Mouse (Mus musculus) midbrain, postnatal 0 days (tissue): Measurements from ENCODE around the gene Gm20388. TPM values are rescaled to one million over a fixed set of nuclear protein-coding genes. Genes with fewer than 3 reads are reported as not detected.

Source experiments
- ATAC-seq: fragments of 200-750 bp; cut with Nextera tagmentation; 2 replicates; pipeline ENCODE4 v1.8.0; 2017; ENCODE audit warnings: moderate number of reproducible peaks, mild to moderate bottlenecking, moderate TSS enrichment, moderate library complexity; ENCODE audit not compliant: low FRiP score
- DNase-seq: peaks from one replicate; pipeline ENCODE4 v3.0.0-alpha.2; 2015; ENCODE audit warnings: low spot score
- H3K27ac ChIP-seq: fragments of 300-500 bp; sonication (generic); 2 replicates; pipeline ENCODE4 v1.5.1; 2014; ENCODE audit warnings: low read depth, mild to moderate bottlenecking, low read length, mixed read lengths
- H3K27me3 ChIP-seq: fragments of 300-500 bp; sonication (generic); 2 replicates; pipeline ENCODE4 v1.6.1; 2014; ENCODE audit warnings: low read length, control low read depth, mixed read lengths; ENCODE audit not compliant: insufficient read depth
- H3K36me3 ChIP-seq: fragments of 300-500 bp; sonication (generic); 2 replicates; pipeline ENCODE4 v1.6.1; 2014; ENCODE audit warnings: low read length, control low read depth, mixed read lengths; ENCODE audit not compliant: insufficient read depth
- H3K4me1 ChIP-seq: fragments of 300-500 bp; sonication (generic); 2 replicates; pipeline ENCODE4 v1.6.1; 2014; ENCODE audit warnings: mild to moderate bottlenecking, control low read depth, antibody characterized with exemption, low read length, mixed read lengths; ENCODE audit not compliant: insufficient read depth
- H3K4me2 ChIP-seq: fragments of 300-500 bp; sonication (generic); 2 replicates; pipeline ENCODE4 v1.6.1; 2014; ENCODE audit warnings: low read depth, mild to moderate bottlenecking, low read length, mixed read lengths; ENCODE audit not compliant: poor library complexity, severe bottlenecking
- H3K4me3 ChIP-seq: fragments of 300-500 bp; sonication (generic); 2 replicates; pipeline ENCODE4 v1.5.1; 2014; ENCODE audit warnings: low read depth, mild to moderate bottlenecking, low read length, moderate library complexity
- H3K9ac ChIP-seq: fragments of 300-500 bp; sonication (generic); replicated peaks from 2 replicates; pipeline ENCODE4 v1.6.1; 2014; ENCODE audit warnings: mild to moderate bottlenecking, low read length, moderate library complexity, mixed read lengths; ENCODE audit not compliant: poor library complexity, severe bottlenecking
- H3K9me3 ChIP-seq: fragments of 300-500 bp; sonication (generic); 2 replicates; pipeline ENCODE4 v1.6.1; 2016; ENCODE audit warnings: low read length, control low read depth
- CTCF ChIP-seq: IDR thresholded peaks from 2 replicates; pipeline ENCODE4 v1.5.1; 2016; ENCODE audit warnings: antibody characterized with exemption, mild to moderate bottlenecking
- WGBS: fragments of 180-500 bp; shearing (Covaris S2); extraction: QIAGEN DNeasy Blood & Tissue Kit; methylation state at CpG from one replicate; pipeline ENCODE4 v1.1.7; 2014; 5-methylcytosine and 5-hydroxymethylcytosine counted together
- polyA plus RNA-seq: library from polyadenylated mRNA; unstranded; fragments of >200 nt; fragmentation: Nextera tagmentation; extraction: Ambion mirVana; gene quantifications from 2 replicates; pipeline ENCODE4 v1.2.1, GENCODE M21; 2015
- total RNA-seq: library from RNA; depleted of rRNA; stranded (reverse); fragments of >200 nt; gene quantifications from 2 replicates; pipeline ENCODE4 v1.2.3, GENCODE M21; 2014

Gene Gm20388
- total and polyA plus RNA-seq, 2 experiments from 2014 or later: 74.2 TPM; not detected in 1

- Histone ChIP-seq H3K4me2 (no peak overlapping the region), H3K27ac (no peak overlapping the region), H3K4me1 (no peaks in the 10 kb centered on the region), H3K27me3 (no peaks in the 10 kb centered on the region), H3K4me3 (no peak overlapping the region), H3K9me3 (no peaks in the 10 kb centered on the region), H3K9ac (no peak overlapping the region), H3K36me3 (peaks cover 55% of the 10 kb centered on the region)
- no peak for DNase-seq
- no peak for ATAC-seq
- TF ChIP-seq CTCF: no peak
- WGBS: 90% methylated on average over 6 of the region's 6 CpGs
Measured at GRCm38 (mm10) chr8:121550056-121550455, 1639.4 kb downstream of the Gm20388 start.

DNA sequence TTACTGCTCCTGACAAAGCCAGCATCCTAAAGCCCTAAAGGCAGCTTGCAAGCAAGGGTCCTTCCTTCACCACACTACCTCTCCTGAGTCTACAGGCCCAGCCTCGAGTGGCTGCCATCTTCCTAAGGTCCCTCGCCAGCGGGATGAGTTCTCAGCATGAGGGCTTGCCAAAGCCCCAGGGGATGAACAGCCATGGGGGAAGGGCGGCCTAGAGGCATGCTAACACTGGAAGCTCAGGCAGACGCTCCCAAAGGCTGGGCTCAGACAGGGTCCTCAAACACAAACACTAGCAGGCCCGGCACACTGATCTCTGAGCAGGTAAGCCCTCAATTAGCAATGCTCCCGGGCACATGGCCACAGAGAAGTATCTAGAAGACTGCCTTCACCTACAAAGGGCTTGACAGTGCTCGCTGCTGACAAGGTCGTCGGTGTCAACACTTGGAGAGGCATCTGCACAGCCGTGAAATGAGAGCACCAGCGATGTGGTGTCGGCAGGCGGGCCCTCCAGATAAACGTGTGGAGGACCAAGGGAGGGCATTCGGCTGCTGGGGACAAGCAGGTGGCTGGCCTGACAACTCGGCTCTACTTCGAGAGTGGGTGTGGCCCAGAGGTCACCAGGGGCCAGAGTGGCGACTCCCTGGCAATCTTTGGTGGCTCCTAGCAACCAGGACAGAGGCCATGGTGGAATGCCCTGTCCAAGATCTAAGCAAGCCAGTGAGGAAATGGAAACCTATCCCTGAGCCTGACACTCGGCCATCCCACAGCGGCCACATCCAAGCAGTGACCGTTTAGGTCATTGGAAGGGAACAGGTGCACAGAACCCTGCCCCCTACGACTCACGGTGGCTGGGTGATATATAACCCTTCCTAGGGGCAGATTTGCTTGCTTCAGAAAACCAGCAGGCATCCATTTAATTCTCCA lies 1640.7 kb downstream of the Gm20388 start:
- Histone ChIP-seq H3K9ac (no peak overlapping the region), H3K36me3 (peaks cover 60% of the 10 kb centered on the region), H3K4me1 (no peaks in the 10 kb centered on the region), H3K4me3 (no peak overlapping the region), H3K9me3 (no peaks in the 10 kb centered on the region), H3K27ac (no peak overlapping the region), H3K4me2 (no peak overlapping the region), H3K27me3 (no peaks in the 10 kb centered on the region)
- DNase-seq: no peak
- 61% methylated on average over 24 of the region's 24 CpGs for WGBS
- TF ChIP-seq CTCF: no peak
- ATAC-seq: no peak

DNA sequence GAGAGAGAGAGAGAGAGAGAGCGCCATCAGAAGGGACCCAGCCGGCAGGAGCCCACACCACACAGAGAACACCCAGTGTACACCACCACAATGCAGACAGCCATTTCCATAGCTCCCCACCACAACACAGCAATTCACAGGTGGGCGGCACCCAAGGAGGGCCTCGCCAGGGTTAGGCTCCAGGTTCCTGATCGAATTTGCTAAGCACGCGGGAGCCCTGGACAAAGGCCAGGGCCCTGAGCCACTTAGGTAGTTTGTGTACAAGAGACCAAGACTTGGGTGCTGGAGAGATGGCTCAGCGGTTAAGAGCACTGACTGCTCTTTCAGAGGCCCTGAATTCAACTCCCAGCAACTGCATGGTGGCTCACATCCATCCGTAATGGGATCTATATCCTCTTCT lies 1641.9 kb downstream of the Gm20388 start:
- H3K36me3 ChIP-seq: peaks cover 61% of the 10 kb centered on the region
- H3K9me3 ChIP-seq: no peaks in the 10 kb centered on the region
- H3K4me2 ChIP-seq: no peak overlapping the region
- 89% methylated on average over 9 of the region's 9 CpGs for whole genome bisulfite sequencing
- H3K9ac ChIP-seq: no peak overlapping the region
- H3K4me3 ChIP-seq: no peak overlapping the region
- no peak overlapping the region for H3K27ac ChIP-seq
- no peaks in the 10 kb centered on the region for H3K27me3 ChIP-seq
- ATAC-seq (no peak), DNase-seq (no peak)
- no peak for TF ChIP-seq CTCF
- no peaks in the 10 kb centered on the region for H3K4me1 ChIP-seq

DNA sequence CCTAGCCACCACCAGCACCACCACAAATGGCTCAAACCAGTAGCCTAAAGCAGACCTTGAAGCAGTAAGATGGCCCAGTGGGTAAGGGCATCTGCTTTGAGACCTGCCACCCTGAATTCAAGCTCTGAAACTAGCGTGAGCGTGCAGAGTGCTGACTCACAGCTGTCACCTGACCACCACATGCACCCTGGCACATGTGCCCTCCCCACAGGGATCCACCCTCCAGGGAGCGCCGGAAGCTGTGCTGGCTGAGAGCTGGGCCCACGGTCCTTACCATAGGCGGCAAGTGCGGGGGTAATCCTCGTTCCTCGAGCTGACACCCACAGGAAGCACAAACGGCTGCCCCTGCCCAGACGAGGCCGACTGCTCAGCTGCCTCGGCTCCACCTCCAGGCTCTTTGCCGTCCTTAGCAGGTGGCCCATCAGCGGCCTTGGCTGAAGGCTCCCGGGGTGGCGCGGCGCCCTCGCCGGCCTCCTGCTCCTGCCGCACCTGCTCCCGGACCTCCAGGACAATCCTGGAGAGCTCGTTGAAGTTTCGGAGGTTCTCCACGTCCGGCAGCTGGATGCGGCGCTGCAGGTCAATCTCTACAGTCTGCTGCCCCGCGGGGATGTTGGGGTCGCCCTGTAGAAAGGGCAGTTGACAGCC lies 1643.3 kb downstream of the Gm20388 start:
- TF ChIP-seq CTCF: no peak
- no peak overlapping the region for H3K9ac ChIP-seq
- no peak overlapping the region for H3K4me2 ChIP-seq
- H3K4me3 ChIP-seq: no peak overlapping the region
- WGBS: 93% methylated on average over 32 of the region's 32 CpGs
- no peaks in the 10 kb centered on the region for H3K27me3 ChIP-seq
- H3K4me1 ChIP-seq: no peaks in the 10 kb centered on the region
- DNase-seq (no peak), ATAC-seq (no peak)
- H3K9me3 ChIP-seq: no peaks in the 10 kb centered on the region
- H3K27ac ChIP-seq: no peak overlapping the region
- peaks cover 70% of the 10 kb centered on the region for H3K36me3 ChIP-seq

- no peak for ATAC-seq
- no peak for TF ChIP-seq CTCF
- 91% methylated on average over 11 of the region's 11 CpGs for WGBS
Measured at GRCm38 (mm10) chr8:121557746-121558145, 1647.1 kb downstream of the Gm20388 start.

DNA sequence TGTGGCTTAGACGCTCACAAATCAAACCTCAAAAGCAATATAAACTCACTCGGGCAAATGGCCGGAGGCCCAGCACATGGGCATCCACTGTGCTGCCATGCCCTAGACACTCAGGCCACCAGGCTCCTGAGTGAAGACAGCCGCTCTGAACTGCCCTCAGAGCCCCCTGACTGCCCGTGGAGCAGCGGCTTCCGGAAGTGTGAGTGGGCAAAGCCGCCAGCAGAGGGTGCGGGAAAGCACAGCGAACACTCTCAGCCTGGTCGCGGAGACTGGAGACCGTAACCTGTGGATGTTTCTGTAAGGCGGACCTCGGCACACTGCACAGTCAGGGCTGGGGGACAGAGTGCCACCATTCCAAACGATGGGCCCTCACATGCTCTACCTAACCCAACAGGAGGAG lies 1647.9 kb downstream of the Gm20388 start:
- H3K4me2 ChIP-seq: no peak overlapping the region
- no peak for DNase-seq
- WGBS: 91% methylated on average over 16 of the region's 16 CpGs
- no peaks in the 10 kb centered on the region for H3K27me3 ChIP-seq
- H3K4me3 ChIP-seq: no peak overlapping the region
- H3K9ac ChIP-seq: no peak overlapping the region
- TF ChIP-seq CTCF: no peak
- ATAC-seq: no peak
- no peaks in the 10 kb centered on the region for H3K9me3 ChIP-seq
- no peak overlapping the region for H3K27ac ChIP-seq
- no peaks in the 10 kb centered on the region for H3K4me1 ChIP-seq
- H3K36me3 ChIP-seq: peaks cover 42% of the 10 kb centered on the region

More at GRCm38 (mm10) chr8:121557746-121558145, 1647.1 kb downstream of the Gm20388 start:
- Histone ChIP-seq H3K9me3 (no peaks in the 10 kb centered on the region), H3K27ac (no peak overlapping the region), H3K4me1 (no peaks in the 10 kb centered on the region), H3K9ac (no peak overlapping the region), H3K4me3 (no peak overlapping the region), H3K36me3 (peaks cover 46% of the 10 kb centered on the region), H3K4me2 (no peak overlapping the region), H3K27me3 (no peaks in the 10 kb centered on the region)
- DNase-seq: no peak
